Mouse (Mus musculus) CH12F3 (cell line): ENCODE measurements around the gene Sgsm3.

Source experiments
- in situ Hi-C: fragments of 300-500 bp; cut with MboI; formaldehyde crosslinking; loops from 2 replicates; pipeline ENCODE4 v1.14.3; 2020; ENCODE audit warnings: low sequenced_read_pairs

Gene Sgsm3

GRCm38 (mm10) chr15:80975666-80976065 is 1.9 kb upstream of the Sgsm3 start:
- in situ Hi-C loops: no loop called here

GRCm38 (mm10) chr15:80979611-80980010 is 2.0 kb downstream of the Sgsm3 start:
- in situ Hi-C loops: no loop called here

- in situ Hi-C loops: no loop called here
These were observed 3.6 kb downstream of the Sgsm3 start for GRCm38 (mm10) chr15:80981176-80981575.

- in situ Hi-C loops: no loop called here
These were observed 5.7 kb downstream of the Sgsm3 start for GRCm38 (mm10) chr15:80983264-80983663.

- in situ Hi-C loops: no loop called here
These were observed 10.8 kb downstream of the Sgsm3 start for GRCm38 (mm10) chr15:80988331-80988730.

- in situ Hi-C loops: no loop called here
These were observed 12.1 kb downstream of the Sgsm3 start for GRCm38 (mm10) chr15:80989712-80990111.

- in situ Hi-C loops: no loop called here
These were observed 17.4 kb downstream of the Sgsm3 start for GRCm38 (mm10) chr15:80994959-80995358.

- in situ Hi-C loops: no loop called here
These were observed 18.7 kb downstream of the Sgsm3 start for GRCm38 (mm10) chr15:80996090-80996835.

GRCm38 (mm10) chr15:80997077-80997476 is 19.5 kb downstream of the Sgsm3 start:
- in situ Hi-C loops: no loop called here

GRCm38 (mm10) chr15:81000419-81001138 is 23.0 kb downstream of the Sgsm3 start:
- in situ Hi-C loops: no loop called here

GRCm38 (mm10) chr15:81006127-81006735 is 28.7 kb downstream of the Sgsm3 start:
- in situ Hi-C loops: no loop called here

GRCm38 (mm10) chr15:81007339-81007738 is 29.8 kb downstream of the Sgsm3 start:
- in situ Hi-C loops: no loop called here

- in situ Hi-C loops: no loop called here
These were observed 30.3 kb downstream of the Sgsm3 start for GRCm38 (mm10) chr15:81007905-81008304.

- in situ Hi-C loops: no loop called here
These were observed 31.1 kb downstream of the Sgsm3 start for GRCm38 (mm10) chr15:81008689-81009123.

- in situ Hi-C loops: no loop called here
These were observed 32.5 kb downstream of the Sgsm3 start for GRCm38 (mm10) chr15:81010114-81010513.

- in situ Hi-C loops: no loop called here
These were observed 34.0 kb downstream of the Sgsm3 start for GRCm38 (mm10) chr15:81011523-81011922.

GRCm38 (mm10) chr15:81012359-81012758 is 34.8 kb downstream of the Sgsm3 start:
- in situ Hi-C loops: no loop called here

- in situ Hi-C loops: no loop called here
These were observed 35.6 kb downstream of the Sgsm3 start for GRCm38 (mm10) chr15:81013186-81013585.

GRCm38 (mm10) chr15:81015068-81015744 is 37.6 kb downstream of the Sgsm3 start:
- in situ Hi-C loops: no loop called here

- in situ Hi-C loops: no loop called here
These were observed 38.9 kb downstream of the Sgsm3 start for GRCm38 (mm10) chr15:81016488-81016887.

- in situ Hi-C loops: no loop called here
These were observed 39.7 kb downstream of the Sgsm3 start for GRCm38 (mm10) chr15:81017308-81017707.
